Mouse (Mus musculus): Measurements from ENCODE around the gene Cc2d1b.

The Cc2d1b gene

DNA sequence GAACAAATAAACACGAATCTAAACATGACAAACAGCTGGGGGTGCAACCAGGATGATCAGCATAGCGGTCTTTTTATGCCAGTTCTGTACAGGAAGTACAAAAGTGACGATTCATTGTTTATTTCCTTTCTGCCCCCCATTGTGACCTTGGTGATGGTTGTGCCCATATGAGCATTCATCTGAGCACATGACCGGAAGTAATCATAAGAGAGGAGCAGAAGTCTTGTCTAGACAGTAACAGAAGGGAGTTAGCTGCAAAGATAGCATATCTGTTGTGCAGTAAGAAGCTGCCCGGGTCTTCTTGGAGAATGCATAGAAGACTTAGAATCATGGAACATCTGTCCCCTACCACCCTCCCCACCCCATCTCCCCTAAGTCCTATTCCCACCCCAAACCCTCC lies 19.0 kb downstream of the Cc2d1b start:
- DNase-seq (ENCODE audit: low read depth, low spot score): no peak

DNA sequence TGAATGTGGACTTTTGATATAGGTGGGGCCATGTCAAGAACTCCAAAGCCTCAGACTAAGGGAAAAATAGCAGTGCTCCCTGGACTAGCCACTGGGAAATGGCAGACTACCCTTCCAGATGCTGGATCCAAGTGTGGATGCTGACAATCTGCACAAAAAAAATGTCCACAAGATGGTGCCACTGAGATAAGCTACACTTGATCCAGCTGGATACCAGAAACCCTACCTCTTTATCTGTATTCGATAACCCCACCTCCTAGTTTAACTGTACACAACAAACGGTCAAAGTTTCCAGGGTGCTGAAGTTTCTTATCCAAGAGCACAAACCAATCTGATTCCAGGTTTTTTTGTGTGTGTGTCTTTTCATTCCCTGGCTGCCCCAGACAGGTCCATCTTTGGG lies 44.7 kb downstream of the Cc2d1b start:
- no peak for DNase-seq (ENCODE audit: low read depth, low spot score)
